Mouse (Mus musculus) kidney, embryonic 15.5 days (tissue): ENCODE measurements around the gene Vmn2r1. TPM values are rescaled to one million over a fixed set of nuclear protein-coding genes. Genes with fewer than 3 reads are reported as not detected.
A peak's percentile ranks its signal among the peaks of the same experiment; 100 is the strongest.

Experiments used
- ATAC-seq: fragments of 200-750 bp; cut with Nextera tagmentation; replicated peaks from 2 replicates; pipeline ENCODE4 v1.8.0; 2017; ENCODE audit warnings: moderate TSS enrichment; ENCODE audit not compliant: low FRiP score
- H3K27ac ChIP-seq: fragments of 300-500 bp; sonication (generic); 2 replicates; pipeline ENCODE4 v1.5.1; 2015; ENCODE audit warnings: mild to moderate bottlenecking, inconsistent platforms
- H3K27me3 ChIP-seq: fragments of 300-500 bp; sonication (generic); 2 replicates; pipeline ENCODE4 v1.6.1; 2015; ENCODE audit warnings: inconsistent platforms
- H3K36me3 ChIP-seq: fragments of 300-500 bp; sonication (generic); 2 replicates; pipeline ENCODE4 v1.6.1; 2015; ENCODE audit warnings: inconsistent platforms
- H3K4me1 ChIP-seq: fragments of 300-500 bp; sonication (generic); 2 replicates; pipeline ENCODE4 v1.6.1; 2015; ENCODE audit warnings: inconsistent platforms
- H3K4me2 ChIP-seq: fragments of 300-500 bp; sonication (generic); 2 replicates; pipeline ENCODE4 v1.6.1; 2015; ENCODE audit warnings: moderate library complexity, mild to moderate bottlenecking, inconsistent platforms
- H3K4me3 ChIP-seq: fragments of 300-500 bp; sonication (generic); replicated peaks from 2 replicates; pipeline ENCODE4 v1.5.1; 2015; ENCODE audit warnings: mild to moderate bottlenecking, inconsistent platforms
- H3K9ac ChIP-seq: fragments of 300-500 bp; sonication (generic); 2 replicates; pipeline ENCODE4 v1.6.1; 2015; ENCODE audit warnings: mild to moderate bottlenecking, inconsistent platforms
- H3K9me3 ChIP-seq: fragments of 300-500 bp; sonication (generic); replicated peaks from 2 replicates; pipeline ENCODE4 v1.6.1; 2016; ENCODE audit warnings: inconsistent platforms
- WGBS: fragments of 180-500 bp; shearing (Covaris S2); methylation state at CpG from one replicate; pipeline ENCODE4 v1.1.7; 2015; ENCODE audit warnings: mixed read lengths; 5-methylcytosine and 5-hydroxymethylcytosine counted together
- polyA plus RNA-seq: library from polyadenylated mRNA; unstranded; fragments of >200 nt; fragmentation: Nextera tagmentation; extraction: Ambion mirVana; gene quantifications from 2 replicates; pipeline ENCODE4 v1.2.1, GENCODE M21; 2015

Gene Vmn2r1
- polyA plus RNA-seq = 0.03 TPM in 2 replicates

DNA sequence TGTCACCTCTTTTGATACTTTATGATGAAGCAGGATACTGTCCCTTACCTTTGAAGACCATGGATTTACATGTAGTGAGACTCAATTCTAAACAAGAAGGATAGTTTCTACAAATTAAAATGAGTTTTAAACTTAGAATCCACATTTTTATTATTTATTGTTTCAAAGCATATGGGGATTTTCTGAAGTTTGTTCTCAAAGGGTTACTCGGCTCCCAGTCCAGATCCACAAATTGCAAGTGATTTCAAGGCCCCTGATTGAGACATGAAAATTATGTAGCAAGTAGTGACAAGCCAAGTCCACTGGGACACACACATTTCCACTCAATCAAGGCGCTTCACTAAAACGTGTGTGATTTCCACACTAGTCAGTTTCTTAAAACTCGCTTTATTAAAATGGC is at the start of gene Vmn2r1:
TSS of gene Vmn2r1 (plus strand) at position 301 of the 400 bp plus-strand sequence.
- no peak within 1 kb of the TSS for H3K9ac ChIP-seq
- no peak within 1 kb of the TSS for H3K4me2 ChIP-seq
- WGBS = 83% methylated on average over 4 of the region's 4 CpGs
- no peaks in the 10 kb centered on the region for H3K36me3 ChIP-seq
- no peak within 1 kb of the TSS for H3K27ac ChIP-seq
- H3K4me3 ChIP-seq = no peak within 1 kb of the TSS
- H3K4me1 ChIP-seq = no peaks in the 10 kb centered on the region
- ATAC-seq = no peak
- H3K9me3 ChIP-seq = no peaks in the 10 kb centered on the region
- no peaks in the 10 kb centered on the region for H3K27me3 ChIP-seq

DNA sequence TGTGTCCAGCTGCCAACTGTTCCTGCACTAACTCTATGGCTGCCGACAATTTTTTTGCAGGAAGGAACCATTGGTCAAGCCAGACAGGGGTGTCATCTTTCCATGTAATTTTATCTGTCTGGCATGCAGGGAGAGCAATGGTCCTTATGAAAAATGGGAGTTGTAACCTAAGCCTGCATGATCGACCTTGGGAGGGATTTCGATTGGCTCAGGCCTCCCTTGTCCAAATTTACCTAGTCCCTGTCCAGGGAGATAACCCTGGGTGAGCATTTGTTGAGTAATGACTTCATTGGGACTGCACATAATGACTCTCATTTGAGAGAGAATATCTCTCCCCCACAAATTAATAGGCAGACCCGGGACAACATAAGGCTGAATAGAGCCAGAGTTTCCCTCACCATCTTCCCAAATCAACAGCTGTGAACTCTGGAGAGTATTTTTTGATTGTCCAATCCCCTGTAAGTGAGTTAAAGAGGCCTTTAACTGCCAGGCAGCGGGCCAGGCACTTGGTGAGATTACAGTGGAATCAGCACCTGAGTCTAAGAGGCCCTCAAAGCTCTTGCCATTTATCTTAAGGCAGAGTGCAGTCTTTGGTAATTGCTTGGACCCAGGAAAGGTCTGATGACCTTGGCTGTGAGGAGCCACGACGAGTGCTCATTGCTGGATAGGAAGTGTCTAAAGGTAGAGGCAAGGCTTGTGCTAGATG is 43.1 kb upstream of the Vmn2r1 start:
- Histone ChIP-seq H3K9me3 (no peaks in the 10 kb centered on the region), H3K4me3 (no peak overlapping the region), H3K27me3 (no peaks in the 10 kb centered on the region), H3K9ac (no peak overlapping the region), H3K27ac (no peak overlapping the region), H3K36me3 (no peaks in the 10 kb centered on the region), H3K4me1 (no peaks in the 10 kb centered on the region), H3K4me2 (no peak overlapping the region)
- ATAC-seq = no peak
- WGBS = 62% methylated on average over 7 of the region's 7 CpGs

DNA sequence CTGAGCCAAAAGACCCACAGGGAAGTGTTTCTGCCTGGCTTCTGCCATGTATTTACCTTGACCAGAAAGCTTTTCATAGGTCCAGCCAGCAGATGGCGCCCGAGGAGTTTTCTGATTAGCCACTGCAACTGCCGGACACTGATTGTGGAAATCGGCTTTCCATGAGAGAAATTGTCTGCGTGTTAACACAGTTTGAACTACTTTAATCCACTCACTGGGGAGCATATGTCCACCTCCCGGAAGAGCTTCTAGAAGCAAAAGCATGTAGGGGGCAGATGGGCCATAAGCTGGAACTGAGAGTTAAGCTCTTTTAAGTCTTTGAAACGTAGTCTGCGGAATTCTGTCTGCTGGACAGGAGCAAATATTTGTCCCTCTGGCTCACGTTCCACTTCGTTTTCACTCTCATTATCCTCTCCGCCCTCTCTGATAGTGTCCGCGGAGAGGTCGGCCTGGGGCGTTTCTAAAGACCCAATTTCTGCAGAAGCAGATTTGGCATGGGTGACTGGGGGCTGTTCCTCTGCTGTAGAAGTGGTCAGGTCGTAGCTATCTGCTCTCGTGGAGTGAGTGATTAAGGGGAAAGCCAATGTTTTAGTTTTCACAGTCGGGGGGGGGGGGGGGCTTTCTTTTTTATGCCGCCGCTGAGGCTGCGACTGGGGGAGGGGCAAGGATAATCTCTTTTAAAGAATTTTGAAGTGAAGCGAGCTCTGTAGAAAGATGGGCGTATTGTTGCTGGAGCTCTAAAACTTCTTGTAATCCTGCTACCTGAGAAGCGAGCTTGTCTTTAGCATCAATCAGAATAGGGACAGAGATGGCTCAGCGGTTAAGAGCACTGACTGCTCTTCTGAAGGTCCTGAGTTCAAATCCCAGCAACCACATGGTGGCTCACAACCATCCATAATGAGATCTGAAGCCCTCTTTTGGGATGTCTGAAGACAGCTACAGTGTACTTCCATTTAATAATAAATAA is 41.2 kb upstream of the Vmn2r1 start:
- H3K27ac ChIP-seq = peak overlapping the region; percentile 63
- H3K9me3 ChIP-seq = no peaks in the 10 kb centered on the region
- 14% methylated on average over 25 of the region's 25 CpGs for WGBS
- H3K36me3 ChIP-seq = no peaks in the 10 kb centered on the region
- peak overlapping the region; percentile 21 for H3K9ac ChIP-seq
- no peaks in the 10 kb centered on the region for H3K27me3 ChIP-seq
- no peaks in the 10 kb centered on the region for H3K4me1 ChIP-seq
- ATAC-seq = peak; percentile 88
- H3K4me2 ChIP-seq = peak overlapping the region; percentile 72
- peak overlapping the region; percentile 46 for H3K4me3 ChIP-seq

DNA sequence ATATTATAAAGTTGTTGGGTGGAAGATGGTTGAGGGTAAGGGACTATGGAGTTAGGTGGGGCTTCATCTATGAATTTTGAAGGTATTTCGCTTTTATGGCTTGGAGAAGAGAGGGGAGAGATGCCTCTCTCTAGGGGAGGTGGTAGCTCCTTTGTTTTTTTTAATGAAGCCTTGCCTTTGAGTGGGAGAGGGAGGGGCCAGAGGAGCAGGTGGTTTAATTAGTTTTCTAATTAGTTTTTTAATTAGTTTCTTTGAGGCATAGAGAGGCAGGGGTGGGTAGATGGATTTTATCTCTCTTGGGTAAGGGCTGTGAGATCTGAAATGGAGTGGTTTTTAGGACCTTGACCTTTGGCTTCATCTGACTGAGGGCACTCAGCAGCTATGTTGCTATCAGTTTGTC is 31.4 kb downstream of the Vmn2r1 start:
- no peaks in the 10 kb centered on the region for H3K36me3 ChIP-seq
- no peak overlapping the region for H3K4me3 ChIP-seq
- WGBS = 76% methylated on average over 1 of the region's 1 CpGs
- H3K27ac ChIP-seq = no peak overlapping the region
- H3K27me3 ChIP-seq = no peaks in the 10 kb centered on the region
- no peaks in the 10 kb centered on the region for H3K4me1 ChIP-seq
- ATAC-seq = no peak
- H3K9ac ChIP-seq = no peak overlapping the region
- H3K4me2 ChIP-seq = no peak overlapping the region
- no peaks in the 10 kb centered on the region for H3K9me3 ChIP-seq

DNA sequence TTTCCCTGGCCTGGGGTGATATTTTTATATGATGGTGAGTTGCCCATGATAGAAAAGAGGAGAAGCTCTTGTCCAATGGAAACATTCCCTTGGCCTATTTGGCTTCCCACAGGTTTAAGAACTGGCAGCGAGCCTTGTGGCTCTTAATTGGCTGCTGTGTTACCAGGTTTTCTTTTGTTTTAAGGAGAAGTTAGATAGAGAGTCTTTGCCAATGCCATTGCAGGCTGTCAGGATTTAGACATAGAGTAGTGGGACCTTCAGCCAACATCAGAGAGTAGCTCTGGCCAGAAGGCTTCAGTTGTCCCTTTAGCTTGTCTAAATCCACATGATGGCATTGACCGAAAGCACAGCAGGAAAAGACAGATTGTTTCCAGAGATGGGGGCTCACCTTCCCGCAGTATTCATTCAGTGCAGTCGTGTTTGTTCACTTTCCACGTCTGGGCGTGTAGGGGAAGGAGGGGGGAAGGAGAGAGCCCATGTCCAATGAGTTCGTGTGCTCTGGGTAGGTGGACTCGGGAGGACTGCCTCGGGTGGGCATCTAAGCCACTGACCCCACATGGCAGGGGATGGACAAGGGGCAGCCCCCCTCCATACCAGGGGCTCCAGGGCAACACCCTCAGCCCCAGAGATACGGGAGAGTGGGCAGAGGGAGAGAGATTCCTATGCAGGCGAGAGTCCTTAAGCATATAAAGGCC is 32.2 kb downstream of the Vmn2r1 start:
- Histone ChIP-seq H3K4me2 (no peak overlapping the region), H3K27ac (no peak overlapping the region), H3K4me1 (no peaks in the 10 kb centered on the region), H3K9me3 (no peaks in the 10 kb centered on the region), H3K4me3 (no peak overlapping the region), H3K9ac (no peak overlapping the region), H3K36me3 (no peaks in the 10 kb centered on the region), H3K27me3 (no peaks in the 10 kb centered on the region)
- WGBS = 87% methylated on average over 11 of the region's 11 CpGs
- no peak for ATAC-seq

DNA sequence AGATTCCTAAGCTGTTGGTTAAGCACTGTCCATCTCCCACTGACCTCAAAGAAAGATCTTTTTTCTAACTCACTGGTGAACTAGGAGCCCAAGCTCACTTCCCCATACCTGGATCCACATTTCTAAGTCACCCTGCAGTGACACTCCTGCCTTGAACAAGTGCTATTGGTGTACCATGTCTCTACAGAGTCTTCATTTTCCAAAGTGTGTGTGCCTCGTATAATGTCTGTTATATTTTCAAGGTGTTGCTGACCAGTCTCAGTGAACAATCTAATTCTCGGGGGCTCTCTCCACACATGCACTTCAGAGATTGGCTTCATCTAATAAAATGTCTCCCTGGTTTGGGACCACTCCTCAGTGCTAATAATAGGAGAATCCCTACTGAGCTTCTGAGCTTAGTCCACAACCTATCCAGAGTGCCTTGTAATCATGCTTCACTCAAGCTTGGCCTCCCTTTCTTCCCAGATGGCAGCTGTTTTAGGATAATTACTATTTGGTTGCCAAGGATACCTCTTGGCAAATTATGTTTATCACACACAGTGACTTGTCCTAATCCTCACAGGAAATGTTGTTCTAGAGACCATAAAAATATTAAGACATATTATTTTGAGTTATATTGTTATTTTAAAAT is 60.6 kb downstream of the Vmn2r1 start, which contains the start of gene Vmn2r2:
TSS of gene Vmn2r2 (minus strand) at position 51 of the 631 bp plus-strand sequence.
- no peak within 1 kb of the TSS for H3K9ac ChIP-seq
- 89% methylated on average over 2 of the region's 2 CpGs for WGBS
- H3K36me3 ChIP-seq = no peaks in the 10 kb centered on the region
- no peaks in the 10 kb centered on the region for H3K4me1 ChIP-seq
- H3K4me3 ChIP-seq = no peak within 1 kb of the TSS
- no peak within 1 kb of the TSS for H3K4me2 ChIP-seq
- H3K9me3 ChIP-seq = no peaks in the 10 kb centered on the region
- H3K27me3 ChIP-seq = no peaks in the 10 kb centered on the region
- ATAC-seq = no peak
- H3K27ac ChIP-seq = no peak within 1 kb of the TSS

Other genes with a start within 250 kb of the Vmn2r1 start
- 10.3 and 11.3 TPM in 2 replicates for gene Plch1, start 182.1 kb upstream of the Vmn2r1 start, polyA plus RNA-seq
- gene E130311K13Rik, start 152.1 kb upstream of the Vmn2r1 start, polyA plus RNA-seq = 5.7 and 6.8 TPM in 2 replicates
- 23.6 and 27.6 TPM in 2 replicates for gene Slc33a1, start 116.8 kb upstream of the Vmn2r1 start, polyA plus RNA-seq
- gene Gmps, start 105.4 kb upstream of the Vmn2r1 start, polyA plus RNA-seq = 48.5 and 49.9 TPM in 2 replicates
- gene Vmn2r2, start 60.4 kb downstream of the Vmn2r1 start, polyA plus RNA-seq = not detected in 2 replicates
- not detected in 2 replicates for gene Vmn2r3, start 208.2 kb downstream of the Vmn2r1 start, polyA plus RNA-seq